ENCODE assay signal across 3 mouse cellular contexts in genomic region chr10:128613820-128614219, GRCm38 (mm10). TPM values are rescaled to one million over a fixed set of nuclear protein-coding genes. Genes with fewer than 3 reads are reported as not detected.
"Had no signal": no experiment of that assay in that cellular context is flagged by ENCODE, and none has a peak within 500 bp of the region (broad histone marks: within the 10 kb centered on the region; RNA-seq: fewer than 3 reads in every experiment).

No protein-coding gene starts in this region.

RNA-seq across cellular contexts. Expression of gene Ikzf4, which starts 32.0 kb away (rescaled TPM):
- total RNA-seq: megakaryocyte, adult 5-6 weeks; monocyte, adult 5-6 weeks had no signal
- polyA plus RNA-seq: macrophage had no signal
